Mouse (Mus musculus): ENCODE data around the gene Chmp6. TPM values are rescaled to one million over a fixed set of nuclear protein-coding genes. Genes with fewer than 3 reads are reported as not detected.

Chmp6 gene
- total and polyA plus RNA-seq, 3 experiments = 26.0 to 56.8 (median 34.9) TPM

- DNase-seq = no peak
These were observed 45.6 kb downstream of the Chmp6 start for GRCm38 (mm10) chr11:119958856-119959255.

GRCm38 (mm10) chr11:119959714-119960113 is 46.5 kb downstream of the Chmp6 start:
- no peak for DNase-seq

GRCm38 (mm10) chr11:119960671-119961070 is 47.4 kb downstream of the Chmp6 start:
- no peak for DNase-seq

DNA sequence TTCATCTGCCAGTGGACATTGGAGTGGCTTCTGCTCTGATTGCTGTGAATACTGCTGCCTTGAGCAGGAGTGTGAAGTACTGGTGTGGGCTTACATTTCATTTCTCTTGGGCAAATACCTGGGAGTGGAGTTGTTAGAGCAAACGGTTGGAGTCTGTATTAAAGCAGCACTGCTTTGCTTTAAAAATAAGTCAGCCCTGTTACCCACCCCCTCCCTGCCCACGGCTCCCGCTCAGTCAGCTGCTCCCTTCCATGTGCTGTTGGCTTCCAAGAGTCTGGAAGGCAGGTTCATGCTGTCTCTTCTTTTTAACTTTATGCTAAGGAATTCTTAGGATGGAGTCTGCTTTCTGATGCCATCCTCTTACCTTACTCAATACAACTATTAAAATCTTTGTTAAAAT is 48.3 kb downstream of the Chmp6 start:
- no peak for DNase-seq

- no peak for DNase-seq
These were observed 51.8 kb downstream of the Chmp6 start for GRCm38 (mm10) chr11:119965053-119965452.

- DNase-seq = no peak
These were observed 53.1 kb downstream of the Chmp6 start for GRCm38 (mm10) chr11:119966294-119966693.

GRCm38 (mm10) chr11:119967401-119967800 is 54.2 kb downstream of the Chmp6 start:
- no peak for DNase-seq

DNA sequence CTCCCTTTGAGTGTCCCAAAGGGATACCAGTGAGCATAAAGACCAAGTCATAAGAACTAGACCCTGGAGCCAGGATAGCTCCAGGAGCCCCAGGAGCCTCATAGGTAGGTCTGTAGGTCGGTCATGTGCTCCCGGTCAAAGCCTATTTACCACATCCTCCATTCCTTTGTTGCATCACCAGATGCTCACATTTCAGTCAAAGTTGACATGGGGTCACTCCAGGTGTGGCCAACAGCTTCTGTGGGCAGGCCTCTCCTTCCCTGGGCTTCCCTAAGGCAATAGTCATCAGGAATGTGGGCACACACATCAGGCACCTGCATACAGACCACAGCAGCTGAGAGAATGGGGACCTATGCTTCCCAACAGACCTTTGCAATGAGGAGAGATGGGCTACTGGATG is 54.7 kb downstream of the Chmp6 start:
- DNase-seq = no peak

Other genes with a start within 250 kb of the Chmp6 start
- gene Baiap2, start 29.3 kb downstream of the Chmp6 start, total RNA-seq (2021) = 10 to 100 TPM; 17.0 to 23.2 TPM
- gene Baiap2, start 29.3 kb downstream of the Chmp6 start, polyA plus RNA-seq (2012; rRNA removed) = 42.3 and 46.7 TPM in 2 replicates
- 10 to 100 TPM in 1 of 2 experiments, 1 to 10 TPM in 1; 9.9 to 15.5 TPM for gene Aatk, start 133.7 kb downstream of the Chmp6 start, total RNA-seq (2021)
- gene Aatk, start 133.7 kb downstream of the Chmp6 start, polyA plus RNA-seq (2012; rRNA removed) = 26.3 and 44.1 TPM in 2 replicates
- gene Cep131, start 173.4 kb downstream of the Chmp6 start, total RNA-seq (2021) = 100 to 1,000 TPM in 1 of 2 experiments, 10 to 100 TPM in 1; 74.3 to 121 TPM
- gene Cep131, start 173.4 kb downstream of the Chmp6 start, polyA plus RNA-seq (2012; rRNA removed) = 33.6 and 50.6 TPM in 2 replicates
- gene Tepsin, start 185.3 kb downstream of the Chmp6 start, total RNA-seq (2021) = 10 to 100 TPM; 10.2 to 14.4 TPM
- 53.9 and 61.2 TPM in 2 replicates for gene Tepsin, start 185.3 kb downstream of the Chmp6 start, polyA plus RNA-seq (2012; rRNA removed)
- 10 to 100 TPM; 47.5 to 76.2 TPM for gene Ndufaf8, start 185.5 kb downstream of the Chmp6 start, total RNA-seq (2021)
- 78.1 and 85.2 TPM in 2 replicates for gene Ndufaf8, start 185.5 kb downstream of the Chmp6 start, polyA plus RNA-seq (2012; rRNA removed)
- gene Slc38a10, start 237.9 kb downstream of the Chmp6 start, total RNA-seq (2021) = 100 to 1,000 TPM; 119 to 148 TPM
- 132 and 146 TPM in 2 replicates for gene Slc38a10, start 237.9 kb downstream of the Chmp6 start, polyA plus RNA-seq (2012; rRNA removed)